Mouse (Mus musculus) heart, postnatal 0 days (tissue): ENCODE data around the gene Kcna7.

Source experiments
- CTCF ChIP-seq: IDR thresholded peaks from 2 replicates; pipeline ENCODE4 v1.5.1; 2016; ENCODE audit warnings: antibody characterized with exemption, control low read depth, low read depth
- EP300 ChIP-seq: IDR thresholded peaks from 2 replicates; pipeline ENCODE4 v1.6.1; 2016; ENCODE audit warnings: antibody characterized with exemption, low read depth

DNA sequence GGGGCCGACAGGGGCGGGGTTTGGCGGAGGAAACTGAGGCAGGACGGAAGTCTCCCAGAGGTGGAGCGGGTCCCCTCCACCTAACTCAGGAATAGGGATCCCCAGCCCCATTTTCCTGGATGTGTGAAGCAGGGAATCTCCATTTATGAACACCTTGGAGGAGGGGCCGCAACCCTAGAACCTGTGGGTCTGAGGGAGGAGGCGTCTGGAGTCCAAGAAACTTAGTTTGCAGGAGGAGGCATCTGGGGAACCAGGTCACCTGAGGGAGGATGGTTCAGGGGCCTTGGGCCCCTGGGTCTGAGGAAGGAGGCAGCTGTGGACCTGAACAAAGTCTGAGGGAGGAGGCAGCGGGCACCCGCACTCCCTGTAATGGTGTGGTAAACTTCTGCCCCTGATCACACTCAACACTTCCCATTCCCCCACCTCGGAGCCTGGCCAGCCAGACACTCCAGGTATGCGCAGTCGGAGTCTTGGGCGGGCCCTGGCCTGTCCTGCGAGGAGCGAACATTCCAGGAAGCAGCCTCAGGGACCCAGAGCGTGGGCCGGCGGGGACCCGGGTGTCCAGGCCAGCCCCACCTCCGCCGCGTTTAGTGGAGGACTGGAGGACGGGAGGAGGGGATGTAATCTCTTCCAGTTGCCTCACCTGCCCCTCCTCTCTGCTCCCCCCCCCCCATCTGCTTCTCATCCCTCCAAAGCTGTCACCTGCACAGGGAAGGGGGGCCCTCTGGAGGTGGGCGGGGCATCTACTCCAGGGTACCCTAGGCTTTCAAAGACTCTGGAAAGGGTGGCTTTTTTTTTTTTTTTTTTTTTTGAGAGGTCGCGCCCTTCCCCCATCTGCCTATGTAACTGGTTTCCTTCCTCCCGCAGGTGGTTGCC lies 8.6 kb downstream of the Kcna7 start:
- no peak for TF ChIP-seq EP300
- TF ChIP-seq CTCF = no peak
